Mouse (Mus musculus): Measurements from ENCODE around the gene Rela.

Gene Rela

GRCm38 (mm10) chr19:5636036-5636570 is 1.2 kb upstream of the Rela start:
- DNase-seq (ENCODE audit: low read depth, low spot score): no peak

- no peak for DNase-seq (ENCODE audit: low read depth, low spot score)
These were observed 677 bp upstream of the Rela start for GRCm38 (mm10) chr19:5636571-5637041.

GRCm38 (mm10) chr19:5638416-5639005 is 1.2 kb downstream of the Rela start:
- no peak for DNase-seq (ENCODE audit: low read depth, low spot score)

GRCm38 (mm10) chr19:5640339-5640738 is 3.1 kb downstream of the Rela start:
- no peak for DNase-seq (ENCODE audit: low read depth, low spot score)

GRCm38 (mm10) chr19:5641021-5641420 is 3.7 kb downstream of the Rela start:
- no peak for DNase-seq (ENCODE audit: low read depth, low spot score)

GRCm38 (mm10) chr19:5641641-5642040 is 4.4 kb downstream of the Rela start:
- DNase-seq (ENCODE audit: low read depth, low spot score): no peak

- DNase-seq (ENCODE audit: low read depth, low spot score): no peak
These were observed 8.0 kb downstream of the Rela start for GRCm38 (mm10) chr19:5645280-5645679.

GRCm38 (mm10) chr19:5646731-5647330 is 9.5 kb downstream of the Rela start:
- DNase-seq (ENCODE audit: low read depth, low spot score): no peak

GRCm38 (mm10) chr19:5647791-5648190 is 10.5 kb downstream of the Rela start:
- no peak for DNase-seq (ENCODE audit: low read depth, low spot score)

- DNase-seq (ENCODE audit: low read depth, low spot score): no peak
These were observed 11.4 kb downstream of the Rela start for GRCm38 (mm10) chr19:5648401-5649297.

GRCm38 (mm10) chr19:5649298-5649741 is 12.0 kb downstream of the Rela start:
- no peak for DNase-seq (ENCODE audit: low read depth, low spot score)

GRCm38 (mm10) chr19:5651502-5652274 is 14.4 kb downstream of the Rela start:
- no peak for DNase-seq (ENCODE audit: low read depth, low spot score)

GRCm38 (mm10) chr19:5652570-5652969 is 15.3 kb downstream of the Rela start:
- DNase-seq (ENCODE audit: low read depth, low spot score): no peak

GRCm38 (mm10) chr19:5653969-5654719 is 16.9 kb downstream of the Rela start:
- DNase-seq (ENCODE audit: low read depth, low spot score): no peak

- no peak for DNase-seq (ENCODE audit: low read depth, low spot score)
These were observed 17.5 kb downstream of the Rela start for GRCm38 (mm10) chr19:5654720-5655298.

- DNase-seq (ENCODE audit: low read depth, low spot score): no peak
These were observed 23.9 kb downstream of the Rela start for GRCm38 (mm10) chr19:5660942-5661751.

GRCm38 (mm10) chr19:5662310-5662709 is 25.0 kb downstream of the Rela start:
- no peak for DNase-seq (ENCODE audit: low read depth, low spot score)

GRCm38 (mm10) chr19:5662981-5663913 is 26.0 kb downstream of the Rela start, which contains the start of gene Sipa1:
TSS of gene Sipa1 (minus strand) at chr19:5663707.
- DNase-seq (ENCODE audit: low read depth, low spot score): peak; percentile 50
